Mouse (Mus musculus) liver, embryonic 14.5 days (tissue): ENCODE results near the gene Fgd3.

Experiments used
- CTCF ChIP-seq: IDR thresholded peaks from 2 replicates; pipeline ENCODE4 v1.5.1; 2016; ENCODE audit warnings: antibody characterized with exemption, low read depth, control low read depth
- EP300 ChIP-seq: IDR thresholded peaks from 2 replicates; pipeline ENCODE4 v1.6.1; 2016; ENCODE audit warnings: antibody characterized with exemption, low read depth

DNA sequence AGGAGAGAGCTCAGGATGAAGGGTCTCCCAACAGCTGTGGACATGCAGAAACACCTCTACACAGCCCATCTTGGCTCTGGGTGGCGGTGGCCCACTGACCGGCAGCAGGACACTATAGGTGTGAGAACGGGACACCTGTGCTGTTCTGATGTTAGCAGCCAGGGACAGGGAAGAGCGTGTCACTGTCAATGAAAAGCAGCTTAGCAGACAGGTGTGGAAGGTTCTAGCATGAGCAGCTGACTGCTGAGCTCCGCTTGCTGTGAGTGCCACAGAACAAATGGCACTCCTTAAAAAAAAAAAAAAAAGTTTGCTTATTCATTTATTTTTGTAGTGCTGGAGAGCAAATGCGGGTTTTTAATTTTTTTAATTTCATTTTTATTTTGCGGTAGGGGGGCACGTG, 82.5 kb downstream of the Fgd3 start:
- TF ChIP-seq CTCF: no peak
- TF ChIP-seq EP300: no peak
